Mouse (Mus musculus) layer of hippocampus, postnatal 14 days (tissue): ENCODE data around the gene Dbh. TPM values are rescaled to one million over a fixed set of nuclear protein-coding genes. Genes with fewer than 3 reads are reported as not detected.

Source experiments
- DNase-seq, 2 experiments: peaks; one replicate each; pipeline ENCODE4 v3.0.0; 2021 to 2022; ENCODE audit warnings: low spot score in 2 of 2, mixed read lengths in 1 of 2
- long read RNA-seq, 2 experiments: library from polyadenylated mRNA; stranded (forward); transcript quantifications; one replicate each; pipeline ENCODE4 v2.0.0; 2021
- total RNA-seq, 2 experiments: library from RNA; stranded (reverse); gene quantifications; 2 replicates each; pipeline ENCODE4 v1.2.3; 2021

Gene Dbh
- under 1 TPM; 0.48 to 0.91 TPM for total RNA-seq
- long read RNA-seq, experiment 1: 0 reads
- long read RNA-seq, experiment 2: 0 reads

DNA sequence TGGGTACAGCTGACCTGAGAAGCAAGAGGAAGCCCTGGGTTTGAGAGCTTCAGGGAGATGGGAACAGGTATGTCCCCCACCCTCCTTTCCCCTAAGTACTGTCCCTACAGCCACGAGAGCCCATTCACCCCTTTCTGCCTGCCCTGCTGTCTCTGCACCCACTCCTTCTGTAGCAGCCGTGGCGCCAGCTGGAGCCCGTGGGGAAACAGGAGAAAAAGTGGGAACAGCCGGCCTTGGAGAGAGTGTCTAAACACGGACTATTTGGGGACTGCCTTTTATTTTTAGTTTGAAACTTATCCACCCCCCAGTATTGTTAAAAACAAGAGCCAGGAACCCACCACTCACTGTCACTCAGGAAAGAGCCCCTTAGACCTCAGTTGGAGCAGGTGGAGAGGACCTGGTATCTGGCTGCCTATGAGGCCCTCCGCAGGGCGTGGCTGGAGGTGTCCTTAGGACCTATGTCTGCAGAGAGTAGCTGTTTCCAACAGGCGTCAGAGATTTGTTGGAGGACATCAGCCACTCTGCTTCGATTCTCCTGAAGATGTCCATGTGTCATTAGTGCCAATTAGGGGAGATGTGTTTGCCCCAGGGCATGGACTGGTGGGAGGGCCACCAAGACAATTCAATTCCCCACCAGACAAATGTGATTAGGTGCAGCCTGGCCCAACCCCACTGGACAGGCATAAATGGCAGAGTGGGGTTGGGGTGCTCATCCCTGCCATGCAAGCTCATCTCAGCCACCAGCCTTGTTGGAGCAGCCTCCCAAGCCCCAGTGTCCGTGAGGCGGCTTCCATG is at the start of gene Dbh:
Dbh (plus strand) TSS at position 438 of the 795 bp plus-strand sequence.
- peak; percentile 70 to 85 for DNase-seq

GRCm38 (mm10) chr2:27118452-27118851 is 46.6 kb upstream of the Dbh start:
- DNase-seq: no peak

DNA sequence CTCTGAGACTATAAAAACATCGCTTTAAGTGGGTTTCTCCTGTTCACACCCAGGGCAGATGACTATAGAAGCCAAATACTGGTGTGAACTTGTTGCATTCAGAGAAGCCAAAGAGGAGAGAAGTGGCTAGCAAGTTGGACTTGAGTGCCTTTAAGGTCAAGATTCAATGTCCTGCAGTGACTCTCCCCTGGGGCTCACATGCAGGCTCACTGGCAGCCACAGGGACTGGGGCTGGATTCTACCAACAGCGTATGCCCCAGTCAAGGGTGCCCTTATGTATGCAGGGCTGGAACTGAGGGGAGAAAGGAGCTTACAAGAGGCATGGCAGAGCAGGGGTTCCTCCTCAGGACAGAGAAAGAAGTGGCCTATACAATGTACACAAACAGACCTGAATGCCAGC is 45.3 kb upstream of the Dbh start:
- no peak for DNase-seq

DNA sequence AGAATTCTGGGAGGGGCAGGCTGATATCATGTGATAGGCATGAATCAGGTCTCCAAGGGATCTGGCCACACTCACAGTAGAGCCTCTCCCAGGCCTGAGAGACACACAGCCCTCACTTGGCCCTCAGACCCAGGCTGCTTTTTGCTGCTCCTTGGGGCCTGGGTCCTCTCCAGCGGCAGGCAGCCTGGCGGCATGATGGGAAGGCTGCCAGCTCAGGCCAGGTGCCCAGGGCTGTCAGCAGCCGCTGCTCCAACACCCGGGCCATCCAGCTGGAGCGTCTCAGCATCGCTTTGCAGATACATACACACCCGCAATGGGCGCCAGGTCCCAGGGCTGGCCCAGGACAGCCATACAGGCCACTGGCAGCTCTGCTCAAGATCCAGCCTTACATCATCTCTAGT is 44.8 kb upstream of the Dbh start:
- DNase-seq: peak in 1 of 2 experiments; percentile 41

DNA sequence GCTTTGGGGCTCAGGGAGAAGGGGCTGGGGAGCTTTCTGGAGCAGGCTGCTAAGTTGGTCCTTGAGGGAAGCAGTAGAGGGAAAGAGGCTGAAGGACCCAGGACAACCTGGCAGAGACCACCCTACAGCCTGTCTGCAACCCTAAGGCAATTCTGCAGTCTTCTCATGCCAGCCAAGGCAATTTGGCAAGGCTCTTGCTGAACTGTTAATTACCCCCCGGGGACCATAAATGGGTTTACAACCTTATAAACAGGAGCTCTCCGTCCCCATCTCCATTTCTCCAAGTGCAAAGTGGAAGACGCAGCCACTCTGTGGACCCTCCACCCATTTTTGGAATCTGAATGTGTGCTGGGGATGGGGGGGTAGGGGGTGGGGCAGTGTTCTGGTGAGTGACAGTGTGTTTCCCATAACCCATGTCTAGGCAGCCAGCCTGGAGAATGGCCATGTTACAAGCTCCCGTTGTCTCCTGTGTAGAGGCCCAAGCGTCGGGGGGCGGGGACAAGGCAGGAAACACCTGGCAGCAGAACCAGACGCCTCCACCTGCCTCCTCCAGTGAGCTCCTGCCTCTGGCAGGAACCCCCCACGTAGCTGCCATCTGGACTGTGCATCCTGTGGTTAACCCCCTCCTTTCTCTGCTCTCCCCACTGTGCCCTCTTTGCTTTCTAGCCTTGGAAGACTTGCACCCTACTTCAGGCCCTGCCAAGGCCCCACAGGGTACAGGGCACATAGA is 43.2 kb upstream of the Dbh start:
- no peak for DNase-seq

DNA sequence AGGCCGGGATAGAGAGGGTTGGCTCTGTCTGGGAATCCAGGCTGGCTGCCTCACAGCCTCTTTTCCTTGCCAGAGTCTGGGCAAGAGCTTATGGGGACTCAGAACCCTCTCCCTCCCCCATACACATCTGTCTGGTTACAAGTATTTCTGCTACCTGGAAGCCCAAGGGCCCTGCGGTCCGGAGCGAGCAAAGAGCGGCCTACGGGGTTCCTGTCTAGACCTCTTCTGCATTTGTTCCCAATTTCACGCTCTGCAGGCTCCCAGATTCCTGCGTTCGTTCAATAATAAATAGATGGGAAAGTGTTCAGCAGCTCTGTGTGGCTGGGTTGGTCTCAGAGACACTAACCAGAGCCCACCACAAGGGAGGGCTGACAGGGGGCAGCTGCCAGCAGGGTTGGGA is 42.5 kb upstream of the Dbh start:
- no peak for DNase-seq

DNA sequence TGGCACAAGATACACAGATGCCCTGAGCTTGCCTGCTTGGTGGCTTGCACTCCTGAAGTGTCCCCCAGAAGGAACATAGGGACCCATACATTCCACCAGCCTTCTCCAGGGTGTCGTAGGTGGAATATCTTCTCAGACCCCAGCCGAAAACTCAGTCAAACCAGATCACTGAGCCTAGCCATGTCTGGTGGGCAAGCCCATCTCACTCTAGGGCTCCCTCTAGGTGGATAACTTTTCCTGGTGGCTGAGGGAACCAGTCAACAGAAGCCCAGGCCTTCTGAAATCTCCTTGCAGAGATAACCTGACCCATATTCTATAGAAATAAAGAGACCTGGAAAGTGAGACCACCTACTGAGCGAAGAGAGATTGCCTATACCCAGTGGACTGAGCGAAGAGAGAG is 41.9 kb upstream of the Dbh start:
- DNase-seq: no peak

- no peak for DNase-seq
Measured at GRCm38 (mm10) chr2:27125979-27126378, 39.1 kb upstream of the Dbh start.

GRCm38 (mm10) chr2:27126496-27126895 is 38.5 kb upstream of the Dbh start:
- DNase-seq: no peak

- DNase-seq: no peak
Measured at GRCm38 (mm10) chr2:27128990-27129389, 36.0 kb upstream of the Dbh start.

GRCm38 (mm10) chr2:27135935-27136334 is 29.1 kb upstream of the Dbh start:
- DNase-seq: no peak

GRCm38 (mm10) chr2:27136336-27136735 is 28.7 kb upstream of the Dbh start:
- DNase-seq: no peak

DNA sequence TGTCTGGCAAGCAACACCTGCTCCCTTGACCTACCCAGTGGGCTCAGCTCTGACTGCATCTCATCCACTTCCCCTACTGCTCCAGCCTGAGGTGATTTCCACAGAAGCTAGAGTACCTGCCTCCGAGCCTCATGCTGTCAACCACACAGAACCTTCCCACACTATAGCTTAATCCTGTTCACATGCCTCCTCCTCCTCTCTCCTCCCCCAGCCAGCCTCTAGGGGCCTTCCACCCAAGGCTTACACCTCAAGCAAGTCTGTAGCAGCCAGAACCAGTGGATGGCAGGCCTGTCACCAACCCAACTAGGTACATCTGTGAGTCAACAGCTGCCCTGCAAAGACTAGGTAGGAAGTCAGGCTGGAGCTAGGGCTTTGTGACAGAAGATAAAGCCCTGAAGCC is 28.2 kb upstream of the Dbh start:
- DNase-seq: no peak

DNA sequence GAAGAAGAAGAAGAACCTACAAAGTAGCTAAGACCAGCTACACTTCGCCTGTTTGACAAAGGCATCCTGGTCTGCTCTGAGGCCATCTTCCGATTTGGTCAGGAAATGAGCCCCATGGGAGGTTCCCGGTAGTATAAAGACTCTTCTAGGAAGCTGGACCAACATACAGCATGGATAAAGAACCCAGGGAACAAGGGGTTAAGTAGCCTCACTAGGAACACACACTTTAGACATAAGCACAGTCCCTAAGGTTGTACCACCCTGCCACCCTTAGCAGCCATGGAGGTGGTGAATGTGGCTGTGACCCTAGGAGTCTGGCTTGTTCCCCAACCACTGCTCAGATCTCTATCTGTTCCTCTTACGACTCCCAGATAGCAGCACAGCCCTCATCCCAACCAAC is 26.7 kb upstream of the Dbh start:
- DNase-seq: no peak

- peak in 1 of 2 experiments; percentile 50 for DNase-seq
Measured at GRCm38 (mm10) chr2:27141950-27142693, 22.9 kb upstream of the Dbh start, which contains the start of gene Fam163b. TSS of gene Fam163b (minus strand) at chr2:27142491.

DNA sequence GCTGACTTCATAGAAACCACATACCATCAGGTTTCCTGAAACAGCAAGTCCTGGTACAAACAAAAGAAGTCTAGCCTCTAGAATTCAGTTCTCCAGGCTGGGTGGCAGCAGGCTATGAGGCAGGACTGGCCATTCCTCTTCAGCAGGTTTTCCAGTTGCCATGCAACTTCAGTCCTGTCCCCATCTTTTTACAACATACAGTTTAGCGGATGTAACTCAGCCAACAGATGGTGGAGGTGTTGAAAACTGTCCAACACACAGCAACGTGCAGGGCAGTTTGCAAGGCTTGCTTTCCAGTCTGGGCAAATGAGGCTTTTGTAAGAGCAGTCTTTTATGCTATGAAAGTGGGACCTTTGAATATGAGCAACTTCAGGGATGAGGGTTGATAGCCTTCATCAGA is 20.1 kb upstream of the Dbh start:
- no peak for DNase-seq

- DNase-seq: no peak
Measured at GRCm38 (mm10) chr2:27146840-27147239, 18.2 kb upstream of the Dbh start.

DNA sequence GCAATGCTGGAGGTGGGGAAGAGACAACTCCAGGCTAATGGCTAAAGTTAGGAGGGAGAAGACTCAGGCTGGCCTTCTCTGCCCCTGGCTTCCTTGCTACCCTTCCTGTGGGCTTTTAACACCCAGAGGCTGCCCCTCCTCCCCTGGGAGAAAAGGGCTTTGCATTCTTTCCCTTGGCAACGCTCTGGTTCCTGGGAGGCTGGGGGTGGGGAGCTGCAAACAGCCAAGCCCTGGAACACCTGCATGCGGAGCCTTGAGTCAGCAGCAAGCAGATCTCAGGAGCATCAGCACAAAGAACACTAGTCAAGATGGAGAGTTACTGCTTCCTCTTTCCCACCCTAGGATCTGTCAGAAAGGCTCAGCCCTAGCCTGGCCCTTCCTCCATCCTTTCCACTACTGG is 15.6 kb upstream of the Dbh start:
- DNase-seq: no peak

- no peak for DNase-seq
Measured at GRCm38 (mm10) chr2:27154466-27155185, 10.4 kb upstream of the Dbh start.

GRCm38 (mm10) chr2:27156596-27156995 is 8.4 kb upstream of the Dbh start:
- DNase-seq: no peak

DNA sequence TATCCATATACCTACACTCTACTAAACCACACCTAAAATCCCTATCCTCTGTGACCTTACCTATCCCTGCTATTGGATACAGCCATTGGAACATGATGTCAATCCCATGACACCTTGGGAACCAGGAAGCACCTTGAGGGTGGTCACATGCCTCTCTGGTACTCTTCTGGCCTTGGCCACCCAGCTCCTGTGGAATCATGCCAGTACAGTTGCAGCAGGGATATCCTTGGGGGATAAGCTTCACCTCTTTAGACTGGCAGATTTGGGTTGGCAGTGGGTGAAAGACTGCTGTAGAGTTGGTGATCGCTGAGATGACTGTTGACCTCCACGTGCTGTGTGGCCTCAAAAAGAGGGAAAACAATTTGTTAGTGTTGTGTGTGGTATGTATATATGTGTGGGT is 3.5 kb upstream of the Dbh start:
- DNase-seq: no peak
